Mouse (Mus musculus): Measurements from ENCODE around the gene Ifit1. TPM values are rescaled to one million over a fixed set of nuclear protein-coding genes. Genes with fewer than 3 reads are reported as not detected.
"Not testable (repeated sequence)": the region's sequence is repeated elsewhere in the genome, so short reads cannot be mapped to it uniquely, and the experiment has no call there.

Gene Ifit1
- 0.08 and 0.36 TPM in 2 replicates for polyA plus RNA-seq (2014; fragmentation: Nextera tagmentation; extraction: Ambion mirVana)

- Histone ChIP-seq H3K9ac (ENCODE audit: low read depth, low read length) (no peak within 1 kb of the TSS), H3K4me3 (ENCODE audit: low read depth, low read length) (no peak within 1 kb of the TSS), H3K27ac (ENCODE audit: low read depth, low read length) (no peak within 1 kb of the TSS), H3K9me3 (ENCODE audit: control insufficient read depth, low read length) (no peaks in the 10 kb centered on the region), H3K4me1 (replicated peaks; ENCODE audit: control insufficient read depth, insufficient read depth, low read length) (no peaks in the 10 kb centered on the region), H3K27me3 (ENCODE audit: control insufficient read depth, insufficient read depth, low read length) (no peaks in the 10 kb centered on the region), H3K4me2 (replicated peaks; ENCODE audit: low read depth, low read length) (no peak within 1 kb of the TSS), H3K36me3 (ENCODE audit: control insufficient read depth, insufficient read depth, low read length) (no peaks in the 10 kb centered on the region)
- ATAC-seq (ENCODE audit: low FRiP score): no peak
- no peak for DNase-seq (ENCODE audit: low spot score)
- WGBS: 51% methylated on average over 4 of the region's 4 CpGs
Observed at GRCm38 (mm10) chr19:34640623-34641022, at the start of gene Ifit1, which contains the start of gene Ifit1bl2. Gene Ifit1 (plus strand): TSS chr19:34640871. Gene Ifit1bl2 (minus strand): TSS chr19:34640743.

- Histone ChIP-seq H3K27ac (ENCODE audit: low read depth, low read length) (no peak overlapping the region), H3K27me3 (ENCODE audit: control insufficient read depth, insufficient read depth, low read length) (no peaks in the 10 kb centered on the region), H3K4me3 (ENCODE audit: low read depth, low read length) (no peak overlapping the region), H3K9me3 (ENCODE audit: control insufficient read depth, low read length) (no peaks in the 10 kb centered on the region), H3K4me1 (replicated peaks; ENCODE audit: control insufficient read depth, insufficient read depth, low read length) (no peaks in the 10 kb centered on the region), H3K36me3 (ENCODE audit: control insufficient read depth, insufficient read depth, low read length) (no peaks in the 10 kb centered on the region), H3K9ac (ENCODE audit: low read depth, low read length) (no peak overlapping the region), H3K4me2 (replicated peaks; ENCODE audit: low read depth, low read length) (no peak overlapping the region)
- 87% methylated on average over 2 of the region's 2 CpGs for WGBS
- no peak for DNase-seq (ENCODE audit: low spot score)
- no peak for ATAC-seq (ENCODE audit: low FRiP score)
Observed at GRCm38 (mm10) chr19:34593456-34593855, 47.2 kb upstream of the Ifit1 start.

- not testable (repeated sequence) for H3K36me3 ChIP-seq (ENCODE audit: control insufficient read depth, insufficient read depth, low read length); H3K27me3 ChIP-seq (ENCODE audit: control insufficient read depth, insufficient read depth, low read length); H3K9me3 ChIP-seq (ENCODE audit: control insufficient read depth, low read length); DNase-seq (ENCODE audit: low spot score); H3K27ac ChIP-seq (ENCODE audit: low read depth, low read length); H3K4me3 ChIP-seq (ENCODE audit: low read depth, low read length); H3K9ac ChIP-seq (ENCODE audit: low read depth, low read length); H3K4me2 ChIP-seq (replicated peaks; ENCODE audit: low read depth, low read length); H3K4me1 ChIP-seq (replicated peaks; ENCODE audit: control insufficient read depth, insufficient read depth, low read length); ATAC-seq (ENCODE audit: low FRiP score)
- WGBS: 82% methylated on average over 3 of the region's 3 CpGs
Observed at GRCm38 (mm10) chr19:34594523-34594922, 46.1 kb upstream of the Ifit1 start.

- H3K9me3 ChIP-seq (ENCODE audit: control insufficient read depth, low read length): no peaks in the 10 kb centered on the region
- ATAC-seq (ENCODE audit: low FRiP score): no peak
- no peaks in the 10 kb centered on the region for H3K27me3 ChIP-seq (ENCODE audit: control insufficient read depth, insufficient read depth, low read length)
- no peak overlapping the region for H3K9ac ChIP-seq (ENCODE audit: low read depth, low read length)
- no peak for DNase-seq (ENCODE audit: low spot score)
- H3K27ac ChIP-seq (ENCODE audit: low read depth, low read length): no peak overlapping the region
- no peak overlapping the region for H3K4me2 ChIP-seq (replicated peaks; ENCODE audit: low read depth, low read length)
- H3K4me1 ChIP-seq (replicated peaks; ENCODE audit: control insufficient read depth, insufficient read depth, low read length): no peaks in the 10 kb centered on the region
- H3K36me3 ChIP-seq (ENCODE audit: control insufficient read depth, insufficient read depth, low read length): no peaks in the 10 kb centered on the region
- H3K4me3 ChIP-seq (ENCODE audit: low read depth, low read length): no peak overlapping the region
Observed at GRCm38 (mm10) chr19:34596811-34597210, 43.9 kb upstream of the Ifit1 start.

- Histone ChIP-seq H3K4me3 (ENCODE audit: low read depth, low read length) (no peak overlapping the region), H3K36me3 (ENCODE audit: control insufficient read depth, insufficient read depth, low read length) (no peaks in the 10 kb centered on the region), H3K9ac (ENCODE audit: low read depth, low read length) (no peak overlapping the region), H3K27ac (ENCODE audit: low read depth, low read length) (no peak overlapping the region), H3K4me2 (replicated peaks; ENCODE audit: low read depth, low read length) (no peak overlapping the region), H3K27me3 (ENCODE audit: control insufficient read depth, insufficient read depth, low read length) (no peaks in the 10 kb centered on the region), H3K9me3 (ENCODE audit: control insufficient read depth, low read length) (no peaks in the 10 kb centered on the region), H3K4me1 (replicated peaks; ENCODE audit: control insufficient read depth, insufficient read depth, low read length) (no peaks in the 10 kb centered on the region)
- ATAC-seq (ENCODE audit: low FRiP score): no peak
- 84% methylated on average over 2 of the region's 2 CpGs for WGBS
- DNase-seq (ENCODE audit: low spot score): no peak
Observed at GRCm38 (mm10) chr19:34598341-34598740, 42.3 kb upstream of the Ifit1 start.

GRCm38 (mm10) chr19:34599250-34599649, 41.4 kb upstream of the Ifit1 start:
- H3K4me1 ChIP-seq (replicated peaks; ENCODE audit: control insufficient read depth, insufficient read depth, low read length); H3K36me3 ChIP-seq (ENCODE audit: control insufficient read depth, insufficient read depth, low read length); H3K9ac ChIP-seq (ENCODE audit: low read depth, low read length); H3K4me2 ChIP-seq (replicated peaks; ENCODE audit: low read depth, low read length); H3K27me3 ChIP-seq (ENCODE audit: control insufficient read depth, insufficient read depth, low read length); H3K4me3 ChIP-seq (ENCODE audit: low read depth, low read length); ATAC-seq (ENCODE audit: low FRiP score); H3K9me3 ChIP-seq (ENCODE audit: control insufficient read depth, low read length); H3K27ac ChIP-seq (ENCODE audit: low read depth, low read length); DNase-seq (ENCODE audit: low spot score): not testable (repeated sequence)

- H3K4me3 ChIP-seq (ENCODE audit: low read depth, low read length); H3K36me3 ChIP-seq (ENCODE audit: control insufficient read depth, insufficient read depth, low read length); H3K9ac ChIP-seq (ENCODE audit: low read depth, low read length); ATAC-seq (ENCODE audit: low FRiP score); H3K9me3 ChIP-seq (ENCODE audit: control insufficient read depth, low read length); H3K27ac ChIP-seq (ENCODE audit: low read depth, low read length); DNase-seq (ENCODE audit: low spot score); H3K27me3 ChIP-seq (ENCODE audit: control insufficient read depth, insufficient read depth, low read length); H3K4me1 ChIP-seq (replicated peaks; ENCODE audit: control insufficient read depth, insufficient read depth, low read length); H3K4me2 ChIP-seq (replicated peaks; ENCODE audit: low read depth, low read length): not testable (repeated sequence)
- WGBS: 51% methylated on average over 1 of the region's 1 CpGs
Observed at GRCm38 (mm10) chr19:34601888-34602287, 38.8 kb upstream of the Ifit1 start, which contains the start of gene Ifit1bl1. Gene Ifit1bl1 (minus strand): TSS chr19:34601956.

GRCm38 (mm10) chr19:34605472-34605871, 35.2 kb upstream of the Ifit1 start:
- H3K27me3 ChIP-seq (ENCODE audit: control insufficient read depth, insufficient read depth, low read length): no peaks in the 10 kb centered on the region
- no peak overlapping the region for H3K27ac ChIP-seq (ENCODE audit: low read depth, low read length)
- H3K36me3 ChIP-seq (ENCODE audit: control insufficient read depth, insufficient read depth, low read length): no peaks in the 10 kb centered on the region
- no peak overlapping the region for H3K4me3 ChIP-seq (ENCODE audit: low read depth, low read length)
- WGBS: 90% methylated on average over 3 of the region's 3 CpGs
- no peak overlapping the region for H3K9ac ChIP-seq (ENCODE audit: low read depth, low read length)
- DNase-seq (ENCODE audit: low spot score) (no peak), ATAC-seq (ENCODE audit: low FRiP score) (no peak)
- H3K9me3 ChIP-seq (ENCODE audit: control insufficient read depth, low read length): no peaks in the 10 kb centered on the region
- no peak overlapping the region for H3K4me2 ChIP-seq (replicated peaks; ENCODE audit: low read depth, low read length)
- H3K4me1 ChIP-seq (replicated peaks; ENCODE audit: control insufficient read depth, insufficient read depth, low read length): no peaks in the 10 kb centered on the region

- H3K4me3 ChIP-seq (ENCODE audit: low read depth, low read length); H3K9ac ChIP-seq (ENCODE audit: low read depth, low read length); DNase-seq (ENCODE audit: low spot score); H3K27ac ChIP-seq (ENCODE audit: low read depth, low read length); H3K9me3 ChIP-seq (ENCODE audit: control insufficient read depth, low read length); H3K27me3 ChIP-seq (ENCODE audit: control insufficient read depth, insufficient read depth, low read length); H3K4me1 ChIP-seq (replicated peaks; ENCODE audit: control insufficient read depth, insufficient read depth, low read length); ATAC-seq (ENCODE audit: low FRiP score); H3K36me3 ChIP-seq (ENCODE audit: control insufficient read depth, insufficient read depth, low read length); H3K4me2 ChIP-seq (replicated peaks; ENCODE audit: low read depth, low read length): not testable (repeated sequence)
- 65% methylated on average over 4 of the region's 4 CpGs for WGBS
Observed at GRCm38 (mm10) chr19:34607237-34608051, 33.2 kb upstream of the Ifit1 start, which contains the start of gene Ifit3b. Gene Ifit3b (plus strand): TSS chr19:34607970.

All from hindbrain, embryonic 11.5 days (tissue).